Mouse (Mus musculus) CH12.LX (cell line): Measurements from ENCODE around the gene Arhgap5. TPM values are rescaled to one million over a fixed set of nuclear protein-coding genes. Genes with fewer than 3 reads are reported as not detected.

ENCODE experiments used
- DNase-seq: peaks from one replicate; pipeline ENCODE4 v3.0.0-alpha.2; 2013; ENCODE audit errors: extremely low read depth
- H3K27ac ChIP-seq: 2 replicates; pipeline ENCODE4 v1.5.1; 2012; ENCODE audit warnings: low read depth, mild to moderate bottlenecking, control low read depth, moderate library complexity; ENCODE audit not compliant: insufficient read depth
- H3K27me3 ChIP-seq: replicated peaks from 2 replicates; pipeline ENCODE3; 2012; ENCODE audit warnings: inconsistent platforms
- H3K36me3 ChIP-seq, 2 experiments: replicated peaks in 1 of 2; 2 replicates each; pipeline versions ENCODE3 to v1.6.1; 2012; ENCODE audit warnings: inconsistent platforms in 1 of 2, low read length in 1 of 2, mild to moderate bottlenecking in 1 of 2, mixed read lengths in 1 of 2, moderate library complexity in 1 of 2; ENCODE audit not compliant: control insufficient read depth in 1 of 2, insufficient read depth in 1 of 2
- H3K4me1 ChIP-seq, 2 experiments: 2 replicates each; pipeline ENCODE4 v1.6.1; 2012; ENCODE audit warnings: inconsistent platforms in 1 of 2, moderate library complexity in 1 of 2; ENCODE audit not compliant: insufficient read depth in 2 of 2, control insufficient read depth in 1 of 2
- H3K4me2 ChIP-seq: 2 replicates; pipeline ENCODE4 v1.6.1; 2012; ENCODE audit warnings: low read depth, mild to moderate bottlenecking, control low read depth; ENCODE audit not compliant: poor library complexity, insufficient read depth, severe bottlenecking
- H3K4me3 ChIP-seq, 3 experiments: fragments of 150-350 bp in 1 of 3; sonication (generic) in 1 of 3; replicated peaks in 1 of 3; 2 replicates each; pipeline versions ENCODE3 to v1.5.1; 2011 to 2012; ENCODE audit warnings: low read depth in 2 of 3, low read length in 2 of 3, mild to moderate bottlenecking in 2 of 3, moderate library complexity in 2 of 3, control low read depth in 1 of 3, improper control_type of control experiment in 1 of 3, inconsistent platforms in 1 of 3, mixed read lengths in 1 of 3; ENCODE audit not compliant: poor library complexity in 1 of 3
- H3K79me2 ChIP-seq: replicated peaks from 2 replicates; pipeline ENCODE4 v1.6.1; 2012; ENCODE audit warnings: mild to moderate bottlenecking, moderate library complexity; ENCODE audit not compliant: control insufficient read depth, poor library complexity, insufficient read depth, severe bottlenecking; ENCODE audit errors: extremely low read depth
- H3K9ac ChIP-seq: 2 replicates; pipeline ENCODE4 v1.6.1; 2012; ENCODE audit warnings: low read depth, mild to moderate bottlenecking, control low read depth, moderate library complexity; ENCODE audit not compliant: insufficient read depth
- H3K9me3 ChIP-seq: replicated peaks from 2 replicates; pipeline ENCODE3; 2012; ENCODE audit warnings: low read length, inconsistent platforms, mixed read lengths
- BHLHE40 ChIP-seq: IDR thresholded peaks from 2 replicates; pipeline ENCODE4 v1.6.1; 2011; ENCODE audit warnings: mild to moderate bottlenecking, low read depth, low read length, improper control_type of control experiment
- CHD2 ChIP-seq: IDR thresholded peaks from 2 replicates; pipeline ENCODE4 v1.6.1; 2011; ENCODE audit warnings: low read length, improper control_type of control experiment
- CTCF ChIP-seq, 2 experiments: IDR thresholded peaks in 1 of 2; conservative IDR thresholded peaks in 1 of 2; 2 replicates each; pipeline ENCODE4 v1.5.1; 2011 to 2012; ENCODE audit warnings: low read depth in 2 of 2, low read length in 2 of 2, improper control_type of control experiment in 1 of 2, inconsistent platforms in 1 of 2, mild to moderate bottlenecking in 1 of 2, moderate library complexity in 1 of 2
- E2F4 ChIP-seq: IDR thresholded peaks from 2 replicates; pipeline ENCODE4 v1.6.1; 2011; ENCODE audit warnings: low read depth, low read length, improper control_type of control experiment; ENCODE audit not compliant: insufficient replicate concordance
- GABPA ChIP-seq: IDR thresholded peaks from 2 replicates; pipeline ENCODE4 v1.6.1; 2012; ENCODE audit warnings: low read depth, low read length, improper control_type of control experiment, inconsistent platforms; ENCODE audit not compliant: insufficient replicate concordance
- HCFC1 ChIP-seq: IDR thresholded peaks from 2 replicates; pipeline ENCODE4 v1.6.1; 2012; ENCODE audit warnings: low read depth, mild to moderate bottlenecking, inconsistent platforms, low read length, improper control_type of control experiment
- IRF4 ChIP-seq: IDR thresholded peaks from 2 replicates; pipeline ENCODE4 v1.6.1; 2014; ENCODE audit warnings: low read depth, mild to moderate bottlenecking, inconsistent platforms, low read length, improper control_type of control experiment
- JUN ChIP-seq: IDR thresholded peaks from 2 replicates; pipeline ENCODE4 v1.6.1; 2011; ENCODE audit warnings: low read depth, mild to moderate bottlenecking, low read length, improper control_type of control experiment, moderate library complexity; ENCODE audit not compliant: insufficient read depth
- JUND ChIP-seq: conservative IDR thresholded peaks from 2 replicates; pipeline ENCODE4 v1.6.1; 2011; ENCODE audit warnings: low read depth, low read length, improper control_type of control experiment
- MAFK ChIP-seq: IDR thresholded peaks from 2 replicates; pipeline ENCODE4 v1.6.1; 2011; ENCODE audit warnings: low read length, improper control_type of control experiment; ENCODE audit not compliant: insufficient replicate concordance
- MAX ChIP-seq: IDR thresholded peaks from 2 replicates; pipeline ENCODE4 v1.6.1; 2011; ENCODE audit warnings: low read length, improper control_type of control experiment
- MAZ ChIP-seq: IDR thresholded peaks from 2 replicates; pipeline ENCODE4 v1.6.1; 2012; ENCODE audit warnings: low read depth, mild to moderate bottlenecking, inconsistent platforms, low read length, improper control_type of control experiment, moderate library complexity
- POLR2A ChIP-seq: IDR thresholded peaks from 2 replicates; pipeline ENCODE4 v1.6.1; 2011; ENCODE audit warnings: low read depth, mild to moderate bottlenecking, improper control_type of control experiment, low read length
- POLR2AphosphoS2 ChIP-seq: IDR thresholded peaks from 2 replicates; pipeline ENCODE4 v1.6.1; 2011; ENCODE audit warnings: low read depth, low read length, improper control_type of control experiment
- RAD21 ChIP-seq: IDR thresholded peaks from 2 replicates; pipeline ENCODE4 v1.6.1; 2011; ENCODE audit warnings: low read depth, mild to moderate bottlenecking, low read length, improper control_type of control experiment, moderate library complexity
- RCOR1 ChIP-seq: conservative IDR thresholded peaks from 2 replicates; pipeline ENCODE4 v1.6.1; 2012; ENCODE audit warnings: low read depth, mild to moderate bottlenecking, inconsistent platforms, low read length, improper control_type of control experiment
- SIN3A ChIP-seq: IDR thresholded peaks from 2 replicates; pipeline ENCODE4 v1.6.1; 2012; ENCODE audit warnings: low read length, improper control_type of control experiment, inconsistent platforms
- SMC3 ChIP-seq: IDR thresholded peaks from 2 replicates; pipeline ENCODE4 v1.6.1; 2011; ENCODE audit warnings: low read depth, low read length, improper control_type of control experiment
- TBP ChIP-seq: conservative IDR thresholded peaks from 2 replicates; pipeline ENCODE4 v1.6.1; 2011; ENCODE audit warnings: low read depth, low read length, improper control_type of control experiment
- TCF12 ChIP-seq: IDR thresholded peaks from 2 replicates; pipeline ENCODE4 v1.6.1; 2014; ENCODE audit warnings: low read depth, mild to moderate bottlenecking, inconsistent platforms, low read length, improper control_type of control experiment
- UBTF ChIP-seq: IDR thresholded peaks from 2 replicates; pipeline ENCODE4 v1.6.1; 2012; ENCODE audit warnings: low read depth, mild to moderate bottlenecking, inconsistent platforms, low read length, improper control_type of control experiment, moderate library complexity
- USF1 ChIP-seq: IDR thresholded peaks from 2 replicates; pipeline ENCODE4 v1.6.1; 2014; ENCODE audit warnings: low read depth, mild to moderate bottlenecking, inconsistent platforms, low read length, improper control_type of control experiment
- USF2 ChIP-seq: conservative IDR thresholded peaks from 2 replicates; pipeline ENCODE4 v1.6.1; 2011; ENCODE audit warnings: low read depth, low read length, improper control_type of control experiment
- ZC3H11A ChIP-seq: IDR thresholded peaks from 2 replicates; pipeline ENCODE4 v1.6.1; 2012; ENCODE audit warnings: low read depth, mild to moderate bottlenecking, inconsistent platforms, low read length, improper control_type of control experiment
- ZKSCAN1 ChIP-seq: IDR thresholded peaks from 2 replicates; pipeline ENCODE4 v1.6.1; 2012; ENCODE audit warnings: low read depth, inconsistent platforms, low read length, improper control_type of control experiment, borderline replicate concordance
- ZMIZ1 ChIP-seq: IDR thresholded peaks from 2 replicates; pipeline ENCODE4 v1.6.1; 2012; ENCODE audit warnings: low read depth, mild to moderate bottlenecking, inconsistent platforms, low read length, improper control_type of control experiment
- dilution Hi-C: fragments of 300-500 bp; cut with MboI; formaldehyde crosslinking; loops from 2 replicates; pipeline ENCODE4 v1.14.3; 2020; ENCODE audit warnings: low sequenced_read_pairs; ENCODE audit not compliant: extremely low pct_unique_long_range_greater_than_20kb, extremely low pct_ligation_motif_present
- in situ Hi-C: fragments of 300-500 bp; cut with MboI; formaldehyde crosslinking; loops from 3 replicates; pipeline ENCODE4 v1.14.3; 2019; ENCODE audit warnings: low sequenced_read_pairs, low pct_ligation_motif_present, low pct_unique_long_range_greater_than_20kb, mixed read lengths
- polyA plus RNA-seq: library from polyadenylated mRNA; unstranded; fragments of >175 nt; gene quantifications from 2 replicates; pipeline ENCODE4 v1.2.1, GENCODE M21; 2012; ENCODE audit warnings: low read depth; ENCODE audit not compliant: insufficient read length
- total RNA-seq, 2 experiments: library from RNA; depleted of rRNA; stranded (reverse); fragments of 300-350 nt in 1 of 2; fragments of >200 nt in 1 of 2; gene quantifications; 2 replicates each; pipeline ENCODE4 v1.2.3; 2012 to 2014

The Arhgap5 gene
- total and polyA plus RNA-seq, 3 experiments: 12.0 to 42.7 (median 13.0) TPM

- Histone ChIP-seq H3K9ac (no peak overlapping the region), H3K9me3 (no peaks in the 10 kb centered on the region), H3K4me3 (no peak overlapping the region), H3K27ac (no peak overlapping the region), H3K27me3 (no peaks in the 10 kb centered on the region), H3K36me3 (peaks cover 0 to 2% of the 10 kb centered on the region in 2 experiments), H3K4me2 (no peak overlapping the region), H3K79me2 (no peaks in the 10 kb centered on the region), H3K4me1 (peaks cover 0 to 27% of the 10 kb centered on the region in 2 experiments; a peak in 2 of 4 replicates)
- in situ Hi-C loops (no loop called here), dilution Hi-C loops (no loop called here)
- TF ChIP-seq E2F4 (no peak), JUN (no peak), SIN3A (no peak), GABPA (no peak), JUND (no peak), TBP (no peak), CTCF (conservative IDR thresholded peaks at IDR 0.05 in 1 of 2, IDR thresholded peaks at IDR 0.05 in 1 of 2; ENCODE audit: low read depth in 2 of 2, low read length in 2 of 2) (no peak), IRF4 (no peak), CHD2 (no peak), MAFK (no peak), RAD21 (no peak), HCFC1 (no peak), MAZ (no peak), RCOR1 (no peak), USF1 (no peak)
- no peak for DNase-seq
These were observed 40.8 kb downstream of the Arhgap5 start for GRCm38 (mm10) chr12:52544532-52544931.

DNA sequence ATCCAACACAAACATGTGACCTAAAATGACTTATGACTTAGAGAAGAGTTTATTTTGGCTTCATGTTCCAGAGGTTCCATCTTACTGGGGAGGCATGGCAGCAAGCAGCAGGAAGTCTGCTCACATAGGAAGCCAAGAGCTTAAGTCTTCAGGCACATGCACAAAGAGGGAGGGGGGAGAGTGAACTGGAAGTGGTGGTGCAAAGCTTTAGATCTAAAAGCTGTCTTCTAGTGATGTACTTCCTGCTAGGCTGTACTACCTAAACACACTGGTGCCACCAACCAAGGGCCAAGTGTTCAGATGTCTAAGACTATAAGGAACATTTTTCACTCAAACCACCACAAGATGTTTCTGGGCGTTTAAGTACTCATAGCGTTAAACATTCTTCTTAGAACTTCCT is 48.3 kb downstream of the Arhgap5 start:
- dilution Hi-C loops: no loop called here
- DNase-seq: no peak

More for the DNA sequence above, 48.3 kb downstream of the Arhgap5 start:
- TF ChIP-seq CHD2 (no peak), ZKSCAN1 (no peak), SMC3 (no peak), MAZ (no peak), ZC3H11A (no peak), POLR2AphosphoS2 (no peak), RCOR1 (no peak), USF2 (no peak), ZMIZ1 (no peak), TCF12 (no peak), UBTF (no peak), POLR2A (no peak), MAX (no peak), BHLHE40 (no peak)
- H3K79me2 ChIP-seq: no peaks in the 10 kb centered on the region; the same call in 1 of the 2 replicates
- H3K9me3 ChIP-seq: no peaks in the 10 kb centered on the region
- H3K27me3 ChIP-seq: no peaks in the 10 kb centered on the region
- H3K27ac ChIP-seq: no peak overlapping the region
- H3K9ac ChIP-seq: no peak overlapping the region
- H3K4me3 ChIP-seq: no peak overlapping the region
- in situ Hi-C loops: no loop called here
- H3K4me1 ChIP-seq: peaks cover 0 to 8% of the 10 kb centered on the region in 2 experiments; a peak in 2 of 4 replicates
- H3K36me3 ChIP-seq: peaks cover 0 to 7% of the 10 kb centered on the region in 2 experiments
- no peak overlapping the region for H3K4me2 ChIP-seq
